Mouse (Mus musculus) heart, adult 9 months (tissue): ENCODE measurements around the gene Acads.
"Not testable (repeated sequence)": the region's sequence is repeated elsewhere in the genome, so short reads cannot be mapped to it uniquely, and the experiment has no call there.

Experiments
- DNase-seq, 2 experiments: peaks; one replicate each; pipeline ENCODE4 v3.0.0; 2022; ENCODE audit warnings: low spot score in 2 of 2

Acads gene

DNA sequence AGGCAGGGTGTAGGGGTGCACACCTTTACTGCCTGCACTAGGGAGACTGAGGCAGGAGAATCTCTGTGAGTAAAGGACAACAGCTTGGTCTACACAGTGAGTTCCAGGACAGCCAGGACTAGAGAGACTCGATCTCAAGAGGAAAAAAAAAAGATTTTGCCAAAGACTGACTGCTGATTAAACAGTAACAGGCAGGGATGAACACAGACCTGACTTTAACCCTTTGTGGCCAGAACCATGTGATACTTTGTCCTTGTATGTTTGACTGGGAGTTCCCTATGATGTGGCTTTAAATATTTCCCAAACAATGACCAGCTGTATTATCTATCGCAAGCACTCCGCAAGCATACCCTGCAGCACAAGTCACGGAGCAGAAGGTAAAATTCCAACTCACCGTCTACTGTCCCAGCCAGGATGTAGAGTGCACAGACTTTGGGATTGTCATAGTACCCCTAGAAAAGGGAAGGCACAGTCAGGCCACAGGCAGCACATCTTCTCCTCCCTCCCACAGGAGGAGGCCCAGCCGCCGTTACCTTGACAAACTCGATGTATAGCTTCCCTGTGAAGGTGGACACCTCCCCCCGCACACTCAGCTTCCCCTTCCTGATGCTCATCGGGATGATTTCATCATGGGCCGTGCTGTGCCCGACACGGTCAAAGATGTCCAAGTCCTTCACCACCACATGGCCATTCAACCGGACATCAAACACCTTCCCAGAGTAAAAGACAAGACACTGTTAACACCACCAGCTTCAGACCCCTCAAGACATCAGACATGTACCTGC, 30.7 kb upstream of the Acads start:
- DNase-seq: no peak

DNA sequence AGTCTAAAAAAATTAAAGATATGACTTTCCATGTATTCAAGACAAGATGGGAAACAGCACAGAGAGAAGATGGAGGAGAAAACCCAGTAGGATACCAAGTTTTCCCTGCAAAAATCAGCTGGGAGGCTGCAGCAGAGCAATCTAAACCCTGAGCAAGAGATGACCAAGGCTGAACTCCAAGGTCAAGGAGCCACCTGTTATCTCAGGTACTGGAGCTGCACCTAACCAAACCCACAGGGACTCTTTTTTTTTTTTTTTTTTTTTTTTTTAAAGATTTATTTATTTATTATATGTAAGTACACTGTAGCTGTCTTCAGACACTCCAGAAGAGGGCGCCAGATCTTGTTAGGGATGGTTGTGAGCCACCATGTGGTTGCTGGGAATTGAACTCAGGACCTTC, 29.7 kb upstream of the Acads start:
- DNase-seq: not testable (repeated sequence)

DNA sequence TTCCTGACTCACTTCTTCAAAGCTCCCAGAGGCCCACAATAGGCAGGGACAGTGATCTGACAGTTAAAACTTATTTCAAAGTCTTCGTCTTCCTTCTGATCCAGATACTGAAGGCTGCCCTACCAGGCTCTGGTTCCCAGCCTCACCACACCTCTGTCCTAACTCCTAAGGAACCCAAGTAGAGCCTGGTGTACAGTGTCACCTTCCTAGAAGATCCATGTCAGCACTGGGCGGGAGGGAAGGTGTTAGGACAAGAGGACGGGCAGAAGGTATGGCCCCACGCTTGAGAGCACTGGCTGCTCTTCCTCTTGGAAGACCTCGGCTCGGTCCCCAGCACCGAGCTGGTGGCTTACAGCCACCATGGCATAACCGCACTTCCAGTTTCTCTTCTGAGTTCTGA, 29.2 kb upstream of the Acads start:
- no peak for DNase-seq

DNA sequence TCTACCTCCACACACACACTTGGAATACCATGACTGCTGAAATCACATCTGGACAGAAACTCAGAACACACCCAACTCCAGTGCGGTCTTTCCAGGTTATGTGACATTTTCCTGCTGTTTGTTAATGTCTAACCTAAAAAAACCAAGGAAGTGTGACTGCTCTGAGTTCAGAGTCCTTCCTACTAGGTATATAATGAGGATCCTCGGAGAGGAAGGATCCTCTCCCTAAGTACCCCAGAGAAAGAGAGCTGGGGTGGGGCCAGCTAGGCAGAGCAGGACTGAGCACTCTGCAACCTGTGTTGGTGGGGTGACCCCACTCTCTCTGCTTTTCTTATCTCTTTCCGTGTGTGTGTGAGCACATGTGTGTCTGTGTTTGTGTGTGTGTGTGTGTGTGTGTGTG, 28.2 kb upstream of the Acads start:
- no peak for DNase-seq

DNA sequence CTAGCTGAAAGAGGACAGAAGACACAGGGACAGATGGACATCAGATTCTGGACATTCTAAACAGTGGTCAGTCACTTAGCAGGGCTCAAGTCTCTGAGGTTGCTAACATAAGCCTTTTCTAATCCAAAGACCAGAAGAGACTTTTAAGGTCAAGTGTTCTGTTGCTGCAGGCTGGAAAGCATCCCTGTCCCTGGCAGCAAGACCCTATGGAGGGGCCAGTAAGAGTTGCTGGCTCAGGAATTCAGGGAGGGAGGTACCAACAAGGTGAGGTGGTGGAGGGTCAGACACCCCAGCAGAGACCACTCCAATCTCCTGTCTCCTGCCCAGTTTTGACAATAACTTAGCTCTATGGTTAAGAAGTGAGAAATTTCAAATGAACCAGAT, 27.6 kb upstream of the Acads start:
- no peak for DNase-seq

DNA sequence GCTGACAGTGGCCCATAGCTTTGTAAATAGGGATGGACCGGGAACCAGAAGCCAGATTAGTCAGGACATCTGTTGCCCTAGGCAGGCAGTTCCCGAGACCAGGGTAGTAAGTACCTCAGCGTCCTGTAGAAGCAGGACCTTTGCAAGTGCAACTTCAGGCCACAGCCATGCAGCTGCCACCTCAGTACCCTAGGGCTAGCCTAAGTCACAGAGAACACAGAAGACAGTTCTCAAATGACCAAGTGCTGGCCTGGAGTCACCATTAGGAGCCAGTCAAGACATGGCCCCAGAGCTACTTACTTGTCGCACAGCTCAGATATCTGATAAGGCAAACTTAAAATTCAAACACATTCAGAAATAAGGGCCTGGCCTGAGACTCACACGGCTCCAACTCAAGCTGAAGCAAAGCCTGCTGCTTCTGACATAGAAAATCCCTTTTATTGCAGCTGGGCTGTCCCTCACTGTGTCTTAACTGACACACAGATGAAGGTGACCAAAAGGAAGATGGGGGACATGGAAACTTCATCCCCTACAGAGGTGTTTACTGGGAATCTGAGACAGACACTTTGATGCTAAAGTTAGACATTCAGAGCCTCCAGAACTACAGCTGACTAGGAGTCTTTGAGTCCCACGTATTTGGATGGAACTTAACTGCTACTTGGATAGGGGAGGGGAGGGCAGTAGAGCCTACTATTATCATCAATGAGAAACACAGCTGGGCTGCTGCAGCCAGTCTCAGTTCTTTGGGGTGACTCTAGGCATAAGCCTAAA, 27.0 kb upstream of the Acads start:
- no peak for DNase-seq

DNA sequence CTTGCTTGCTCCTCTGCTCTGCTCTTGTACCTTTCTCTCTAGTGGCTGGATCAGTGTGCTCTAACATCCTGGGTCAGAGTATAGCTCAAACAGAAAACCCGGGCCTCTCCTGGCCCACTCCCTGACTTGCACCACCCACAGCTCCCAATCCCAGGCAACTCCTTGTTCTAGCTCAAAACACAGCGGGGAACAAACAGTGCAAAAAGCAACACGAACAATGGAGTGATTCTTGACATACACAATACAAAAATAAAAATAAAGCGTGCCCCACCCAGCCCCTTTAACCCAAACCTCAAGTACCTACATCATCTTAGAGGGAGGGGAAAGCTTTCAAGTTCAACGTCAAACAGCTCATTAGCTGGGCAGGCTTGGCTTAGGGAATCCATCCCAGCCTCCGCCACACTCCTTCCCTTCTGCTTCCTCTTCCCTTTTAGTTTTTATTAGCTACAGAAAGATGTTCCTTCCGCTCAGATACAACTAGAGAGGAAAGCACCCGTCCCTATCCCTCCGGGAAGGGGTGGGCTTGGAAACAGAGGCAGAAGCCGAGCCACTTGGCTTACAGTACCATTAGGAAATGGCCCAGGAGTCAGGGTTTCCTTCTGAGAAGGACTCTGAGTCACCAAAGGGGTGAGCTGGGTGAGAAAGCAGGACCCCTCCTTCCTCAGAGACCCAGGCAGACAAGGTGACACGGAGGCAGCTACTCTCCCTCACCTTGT, 26.3 kb upstream of the Acads start:
- DNase-seq: peak; percentile 39 to 62

DNA sequence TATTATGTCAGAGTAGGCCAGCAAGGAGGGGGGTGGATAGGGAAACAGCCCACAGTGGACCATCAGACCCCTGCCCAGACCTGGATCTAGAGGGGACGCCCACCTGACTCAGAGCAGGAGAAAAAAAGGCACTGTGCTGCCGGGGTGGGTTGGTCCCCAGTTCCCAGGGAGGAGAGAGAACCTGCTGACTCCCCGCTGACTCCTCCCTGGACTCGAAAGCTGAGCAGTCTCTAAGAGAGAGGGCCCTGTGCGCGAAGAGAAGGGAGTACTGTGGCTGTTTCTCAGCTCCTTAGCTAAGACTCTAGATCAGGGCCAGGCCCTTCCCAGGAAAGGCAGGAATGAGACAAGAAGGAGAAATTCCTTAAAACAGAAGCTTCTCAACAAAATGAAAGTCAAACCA, 25.3 kb upstream of the Acads start:
- DNase-seq: no peak

DNA sequence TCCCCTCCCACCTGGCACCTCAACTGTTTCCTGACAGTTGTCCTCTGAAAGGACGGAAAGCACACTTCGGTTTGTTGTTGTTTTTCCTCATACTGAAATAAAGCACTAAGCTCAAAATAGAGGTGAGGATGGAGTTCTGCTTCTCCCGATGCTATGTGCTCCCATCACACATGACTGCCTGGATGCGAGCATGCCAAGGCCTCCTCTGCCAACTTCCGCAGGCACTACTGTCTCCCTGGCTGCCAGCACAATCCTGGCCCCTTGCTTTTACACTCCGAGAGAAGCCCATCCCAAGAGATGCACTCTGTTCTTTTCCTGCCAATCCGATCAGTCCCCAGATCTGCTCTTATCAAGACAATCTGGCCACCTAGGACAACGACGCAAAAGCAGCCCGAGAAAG, 24.4 kb upstream of the Acads start:
- no peak for DNase-seq

DNA sequence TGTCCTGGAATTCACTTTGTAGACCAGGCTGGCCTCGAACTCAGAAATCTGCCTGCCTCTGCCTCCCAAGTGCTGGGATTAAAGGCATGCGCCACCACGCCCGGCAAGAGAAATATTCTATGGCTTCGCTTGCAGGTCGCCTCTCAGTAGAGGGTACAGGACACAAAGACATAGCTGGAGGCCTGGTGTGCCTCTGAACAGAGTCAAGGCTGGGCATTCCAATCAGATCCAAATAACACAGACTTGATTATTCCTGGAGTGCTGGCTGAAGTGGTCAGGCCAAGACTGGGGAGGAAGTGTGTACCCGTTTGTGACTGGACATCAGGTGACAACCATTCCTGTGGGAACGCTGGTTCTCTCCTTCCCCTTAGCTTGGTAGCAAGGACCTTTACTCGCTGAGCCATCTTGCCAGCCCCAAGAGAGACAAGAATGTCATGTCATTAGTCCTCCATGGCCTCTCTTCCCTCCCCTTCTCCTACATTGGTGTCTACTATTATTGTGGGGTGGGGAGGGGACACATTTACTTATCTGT, 23.1 kb upstream of the Acads start:
- DNase-seq: no peak

DNA sequence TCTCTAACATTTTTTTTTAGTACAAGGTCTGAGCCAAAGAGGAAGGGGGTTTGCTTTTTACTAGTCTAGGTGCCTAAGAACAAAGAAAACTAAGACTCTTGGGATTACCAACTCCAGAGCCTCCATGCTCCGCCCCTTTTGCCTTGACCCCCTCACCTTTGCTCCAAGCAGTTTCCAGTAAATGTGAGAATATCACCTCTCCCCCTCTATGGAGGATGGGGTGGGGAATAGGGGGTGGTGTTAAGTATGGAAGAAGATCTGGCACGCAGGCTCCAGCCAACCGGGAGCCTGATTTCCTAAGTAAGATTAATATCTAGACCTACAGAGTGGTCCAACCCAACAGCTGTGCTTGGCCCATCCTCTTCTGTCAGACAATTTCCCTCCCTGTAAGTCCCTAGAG, 21.6 kb upstream of the Acads start:
- DNase-seq: no peak

DNA sequence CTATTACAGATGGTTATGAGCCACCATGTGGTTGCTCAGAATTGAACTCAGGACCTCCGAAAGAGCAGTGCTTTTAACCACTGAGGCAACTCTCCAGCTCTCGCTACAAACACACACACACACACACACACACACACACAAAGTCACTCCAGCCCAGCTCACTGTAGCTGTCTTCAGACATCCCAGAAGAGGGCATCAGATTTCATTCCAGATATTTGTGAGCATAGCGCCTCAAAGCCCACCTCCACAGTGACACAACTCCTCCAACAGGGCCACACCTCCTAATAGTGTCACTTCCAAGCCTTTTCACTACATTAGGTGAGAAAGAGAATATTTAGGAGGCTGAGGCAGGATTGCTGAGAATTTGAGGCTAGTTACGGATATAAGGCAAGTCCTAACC, 20.0 kb upstream of the Acads start:
- DNase-seq: no peak

DNA sequence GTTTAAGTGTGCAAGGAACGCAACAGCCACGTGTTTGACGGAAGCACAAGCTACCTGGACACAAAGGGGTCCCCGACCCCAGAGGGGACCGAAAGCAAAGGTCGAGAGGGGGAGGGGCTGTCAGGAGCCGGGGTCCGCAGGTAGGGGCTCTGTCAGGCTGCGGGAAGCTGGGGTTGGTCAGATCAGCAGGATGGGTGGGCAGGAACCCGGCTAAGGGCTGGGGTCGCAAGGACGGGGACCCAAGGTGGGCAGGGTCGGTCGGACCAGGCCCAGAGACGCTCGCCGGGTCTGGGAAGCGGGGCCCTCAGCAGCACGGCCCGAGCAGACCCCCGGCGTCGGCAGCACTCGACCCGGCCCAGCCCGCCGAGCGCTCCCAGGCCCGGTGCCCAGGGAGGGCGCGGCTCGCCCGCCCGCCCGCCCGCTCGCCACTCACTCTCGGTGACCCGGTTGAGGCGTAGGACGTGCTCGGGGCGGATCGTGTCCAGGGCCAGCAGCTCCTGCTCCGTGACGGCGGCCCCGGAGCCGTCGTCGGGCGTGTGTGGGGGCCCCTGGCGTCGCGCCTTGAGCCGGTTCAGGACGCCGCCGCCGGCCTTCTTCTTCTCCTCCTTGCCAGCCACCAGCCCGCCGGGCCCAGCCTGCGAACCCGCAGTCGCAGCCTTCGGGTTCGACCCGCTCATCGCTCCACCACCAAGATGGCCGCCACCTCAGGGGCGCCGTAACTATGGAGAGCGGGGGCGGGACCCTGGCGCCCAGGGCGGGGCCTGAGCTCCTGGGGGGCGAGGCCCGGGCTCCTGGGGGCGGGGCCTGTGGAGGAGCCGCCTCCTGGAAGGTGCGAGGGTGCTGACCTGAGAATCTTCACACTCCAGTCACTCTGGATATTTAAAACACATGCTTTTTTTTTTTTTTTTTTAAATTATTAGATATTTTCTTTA, 15.4 kb upstream of the Acads start, which contains the start of gene Unc119b:
Unc119b (minus strand) TSS at position 742 of the 932 bp plus-strand sequence.
- peak; percentile 86 to 88 for DNase-seq

DNA sequence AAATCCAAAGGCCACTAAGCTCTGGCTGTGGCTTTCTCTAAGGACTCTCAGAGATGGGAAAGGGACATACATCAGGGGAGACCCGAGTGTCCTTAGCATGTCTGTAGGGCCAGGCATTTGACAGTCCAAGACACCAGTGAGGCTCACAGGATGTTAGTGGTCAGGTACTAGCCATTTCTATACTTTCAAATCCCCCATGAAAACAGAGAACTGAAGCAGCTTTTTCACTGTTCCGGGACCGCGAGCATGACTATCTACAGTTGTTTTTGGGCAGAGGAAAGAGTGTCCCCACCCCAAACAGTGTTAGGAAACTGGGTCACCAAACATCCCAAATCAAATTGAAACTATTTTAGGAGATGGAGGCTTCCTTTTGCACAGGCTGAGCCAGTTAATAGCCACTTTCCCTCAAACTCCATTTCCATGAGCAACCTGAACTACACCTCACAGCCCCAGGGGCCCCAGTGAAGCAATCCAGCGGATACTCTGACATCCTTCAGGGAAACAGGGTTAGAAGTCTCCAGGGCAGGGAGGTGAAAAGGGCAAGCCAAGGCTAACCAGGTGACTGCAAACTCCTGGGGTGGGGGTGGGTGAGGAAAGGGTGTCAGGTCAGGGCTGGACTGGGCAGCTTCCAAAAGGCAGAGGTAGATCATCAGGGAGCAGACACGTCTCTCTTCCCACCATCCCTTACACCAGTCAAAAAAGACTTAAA, 14.4 kb upstream of the Acads start:
- peak in 1 of 2 experiments; percentile 35 for DNase-seq

DNA sequence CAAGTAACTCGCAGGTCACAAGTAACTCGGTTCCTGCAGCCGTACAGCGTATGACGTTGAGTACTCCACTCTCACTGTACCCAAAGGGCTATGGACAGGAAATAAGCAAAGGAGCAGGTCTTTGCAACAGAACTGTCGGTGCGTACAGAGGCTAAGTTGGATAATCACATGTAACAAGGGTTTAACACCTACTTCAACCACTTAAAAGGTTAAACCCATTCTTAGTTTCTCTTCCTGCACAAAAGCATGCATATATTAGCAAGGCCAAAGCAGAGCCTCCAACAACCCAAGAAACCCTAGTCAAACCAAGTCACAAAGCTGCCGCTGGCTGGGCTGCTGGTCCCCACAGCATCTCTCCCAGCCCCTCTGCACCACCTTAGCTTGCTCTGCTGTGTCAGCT, 13.3 kb upstream of the Acads start:
- DNase-seq: no peak

DNA sequence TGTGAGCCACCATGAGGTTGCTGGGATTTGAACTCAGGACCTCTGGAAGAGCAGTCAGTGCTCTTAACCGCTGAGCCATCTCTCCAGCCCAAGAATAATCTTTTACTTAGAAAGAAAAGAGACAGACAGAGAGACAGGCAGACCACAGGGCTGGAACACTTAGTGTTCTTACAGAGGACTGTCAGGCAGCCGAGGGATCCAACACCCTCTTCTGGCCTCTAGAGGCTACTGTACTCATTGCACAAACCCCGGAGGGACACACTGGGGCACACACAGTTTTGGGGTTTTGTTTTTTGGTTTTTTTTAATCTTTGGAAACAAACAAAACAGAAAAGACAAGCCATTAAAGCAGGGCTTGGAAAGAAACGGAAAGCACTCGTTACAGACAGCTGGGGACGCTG, 10.2 kb upstream of the Acads start:
- DNase-seq: no peak

DNA sequence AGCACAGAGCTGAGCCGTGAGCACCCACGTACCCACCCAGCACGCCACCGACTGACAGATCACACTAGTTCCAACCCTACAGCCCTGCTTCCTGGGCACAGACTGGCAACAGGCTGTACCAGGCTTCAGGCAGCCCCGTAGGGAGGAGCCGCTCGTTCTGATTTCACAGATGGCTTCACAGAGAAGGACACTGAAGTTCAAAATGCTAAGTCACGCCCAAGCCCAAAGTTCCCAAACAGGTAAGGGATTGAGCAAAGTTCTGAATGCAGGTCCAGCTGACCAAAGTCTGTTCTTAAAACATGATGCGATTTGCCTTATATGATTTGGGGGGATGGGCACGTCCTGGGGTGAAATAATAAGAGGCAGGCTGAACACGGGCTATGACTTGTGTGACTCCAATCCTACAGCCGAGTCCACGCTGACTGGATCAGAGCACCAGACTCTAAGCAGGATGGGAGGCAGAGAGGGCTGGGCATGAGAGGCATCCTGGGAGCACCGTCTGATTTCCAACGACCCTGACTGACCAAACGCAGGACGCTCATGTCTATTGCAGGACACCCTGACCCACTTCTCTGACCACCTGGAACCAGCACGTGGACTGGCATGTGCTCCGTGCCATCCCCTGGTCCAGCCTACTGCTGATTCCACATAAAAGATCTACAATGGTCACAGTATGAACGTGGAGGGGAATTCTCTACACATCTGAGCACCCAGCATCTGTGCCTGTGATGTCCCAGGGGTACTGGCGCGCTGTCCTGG, 8.5 kb upstream of the Acads start:
- no peak for DNase-seq

DNA sequence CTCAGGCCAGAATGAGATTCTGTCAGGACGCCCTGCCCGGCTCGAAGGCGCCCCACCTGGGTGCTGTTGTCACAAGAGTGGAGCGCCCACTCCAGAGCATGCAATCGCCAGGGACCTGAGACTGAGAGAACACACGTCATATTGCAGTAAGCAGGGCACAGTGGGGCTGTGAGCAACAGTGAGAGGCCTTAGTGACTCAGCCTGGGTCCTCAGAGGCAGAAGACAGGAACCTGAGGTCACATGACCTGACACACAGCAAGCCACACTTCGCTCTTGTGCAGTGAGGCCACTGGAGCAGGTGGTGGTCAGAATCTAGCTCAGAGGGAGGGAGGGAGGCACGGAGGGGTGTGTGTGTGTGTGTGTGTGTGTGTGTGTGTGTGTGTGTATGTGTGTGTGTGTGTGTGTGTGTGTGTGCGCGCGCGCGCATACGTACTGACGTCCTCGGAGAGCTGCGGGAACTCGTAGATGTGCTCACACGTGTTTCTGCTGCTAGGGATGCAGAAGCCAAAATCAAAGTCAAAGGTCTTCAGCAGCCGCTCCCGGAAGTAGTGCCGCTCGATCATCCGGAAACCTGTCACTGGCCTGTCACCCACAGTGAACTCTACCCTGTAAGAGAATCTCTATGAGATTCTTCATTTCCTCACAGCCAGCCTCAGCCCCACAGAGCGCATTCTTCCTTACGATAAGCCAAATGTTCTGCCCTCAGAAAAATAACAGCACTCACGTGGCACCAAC, 7.6 kb upstream of the Acads start:
- DNase-seq: no peak

DNA sequence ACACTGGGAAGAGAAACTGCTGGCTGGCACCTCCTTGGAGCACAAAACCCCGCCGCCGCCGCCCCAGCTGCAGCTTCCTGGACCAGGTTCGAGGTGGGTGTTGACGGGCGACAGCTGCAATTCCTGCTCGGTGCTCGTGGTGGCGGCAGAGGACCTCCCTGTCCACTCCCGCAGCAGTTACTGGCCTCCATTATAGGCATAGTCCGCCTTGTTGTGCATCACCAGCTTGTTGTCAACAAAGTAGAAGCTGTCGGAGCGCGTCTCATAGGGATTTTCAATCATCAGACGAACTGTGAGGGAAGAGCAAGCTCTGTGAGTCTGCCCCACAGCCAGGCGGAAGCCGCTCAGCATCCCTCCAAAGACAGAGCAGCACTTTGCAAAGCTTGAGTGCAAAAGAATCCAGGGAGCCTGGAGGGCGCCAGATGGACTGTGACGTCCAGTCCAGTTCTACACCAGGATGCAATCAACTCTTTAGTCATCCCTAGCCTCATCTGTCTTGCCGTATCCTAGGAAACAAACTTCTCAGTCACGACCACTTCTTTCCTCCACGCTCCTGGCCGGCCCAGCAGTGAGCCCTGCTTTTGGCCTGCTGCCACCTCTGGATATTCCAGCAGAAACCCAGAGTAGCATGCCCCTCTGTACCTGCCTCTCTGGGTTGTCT, 6.2 kb upstream of the Acads start:
- peak; percentile 81 to 87 for DNase-seq
